Mouse (Mus musculus): Measurements from ENCODE around the gene Olfr671.
"Not testable (repeated sequence)": the region's sequence is repeated elsewhere in the genome, so short reads cannot be mapped to it uniquely, and the experiment has no call there.

The Olfr671 gene

DNA sequence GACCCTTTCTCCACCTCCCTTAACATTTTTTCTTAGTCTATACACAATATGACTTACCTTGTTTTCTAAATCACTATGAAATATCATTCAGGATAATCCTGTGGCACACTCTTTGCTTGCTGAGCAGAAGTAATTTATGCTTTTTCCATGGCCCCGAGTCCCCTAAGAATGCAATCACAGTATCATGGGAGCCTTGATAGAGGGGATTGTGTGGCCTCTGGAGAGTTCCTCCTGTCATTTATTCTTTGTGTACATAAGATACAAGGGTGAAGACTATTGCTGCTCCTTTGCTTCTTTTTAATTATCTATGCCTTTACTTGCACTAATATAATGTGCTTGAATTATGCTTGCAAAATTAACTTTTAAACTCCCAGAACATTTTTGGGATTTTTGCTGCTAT lies at the start of gene Olfr671:
Gene Olfr671, minus strand, starts transcription at position 101 of the 400 bp plus-strand sequence.
- DNase-seq (ENCODE audit: low read depth, low spot score), result no peak

DNA sequence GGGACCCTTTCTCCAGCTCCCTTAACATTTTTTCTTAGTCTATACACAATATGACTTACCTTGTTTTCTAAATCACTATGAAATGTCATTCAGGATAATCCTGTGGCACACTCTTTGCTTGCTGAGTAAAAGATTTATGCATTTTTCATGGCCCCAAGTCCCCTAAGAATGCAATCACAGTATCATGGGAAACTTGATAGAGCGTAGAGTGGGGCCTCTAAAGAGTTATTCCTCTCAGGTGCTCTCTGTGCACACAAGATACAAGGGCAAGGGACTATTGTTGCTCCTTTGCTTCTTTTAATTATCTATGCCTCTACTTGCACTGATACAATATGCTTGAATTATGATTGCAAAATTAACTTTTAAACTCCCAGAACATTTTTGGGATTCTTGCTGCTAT lies 49.4 kb upstream of the Olfr671 start, which contains the start of gene Olfr675:
Gene Olfr675, minus strand, starts transcription at position 101 of the 400 bp plus-strand sequence.
- no peak for DNase-seq (ENCODE audit: low read depth, low spot score)

DNA sequence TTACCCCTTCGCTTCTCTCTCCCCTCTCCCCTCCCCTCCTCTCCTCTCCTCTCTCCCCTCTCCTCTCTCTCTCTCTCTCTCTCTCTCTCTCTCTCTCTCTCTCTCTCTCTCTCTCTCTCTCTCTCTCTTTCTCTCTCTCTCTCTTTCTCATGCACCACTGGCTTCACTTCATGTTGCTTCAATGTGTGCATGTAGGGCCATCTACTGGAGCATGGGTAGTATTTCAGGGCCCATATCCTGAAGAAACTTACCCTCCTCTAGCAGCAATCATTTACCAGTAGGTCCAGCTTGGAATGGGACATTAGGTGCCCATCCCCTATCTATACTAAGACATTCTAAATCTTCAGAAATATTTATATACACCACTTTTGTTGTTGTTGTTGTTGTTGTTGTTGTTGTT lies 43.6 kb upstream of the Olfr671 start:
- DNase-seq (ENCODE audit: low read depth, low spot score), result peak; percentile 72

DNA sequence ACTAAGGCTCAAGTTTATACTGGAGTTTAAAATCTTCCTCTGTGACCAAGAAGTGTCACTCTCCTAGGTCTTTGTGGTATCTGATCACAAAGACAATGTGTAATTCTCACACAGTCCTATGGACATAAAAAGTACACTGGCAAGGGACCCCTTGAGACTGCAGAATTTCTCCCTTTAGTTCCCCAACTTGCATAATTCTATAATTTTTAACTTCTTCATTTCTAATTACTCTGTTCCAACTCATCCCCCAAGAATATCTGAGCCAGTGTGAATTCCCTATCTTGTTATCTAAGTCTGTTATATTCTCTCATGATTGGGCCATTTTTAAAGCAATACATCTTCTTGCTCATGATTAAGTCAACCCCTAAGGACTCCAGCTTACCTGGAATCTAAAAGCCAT lies 23.0 kb upstream of the Olfr671 start, which contains the start of gene Olfr672:
Gene Olfr672, minus strand, starts transcription at position 101 of the 400 bp plus-strand sequence.
- DNase-seq (ENCODE audit: low read depth, low spot score), result no peak

DNA sequence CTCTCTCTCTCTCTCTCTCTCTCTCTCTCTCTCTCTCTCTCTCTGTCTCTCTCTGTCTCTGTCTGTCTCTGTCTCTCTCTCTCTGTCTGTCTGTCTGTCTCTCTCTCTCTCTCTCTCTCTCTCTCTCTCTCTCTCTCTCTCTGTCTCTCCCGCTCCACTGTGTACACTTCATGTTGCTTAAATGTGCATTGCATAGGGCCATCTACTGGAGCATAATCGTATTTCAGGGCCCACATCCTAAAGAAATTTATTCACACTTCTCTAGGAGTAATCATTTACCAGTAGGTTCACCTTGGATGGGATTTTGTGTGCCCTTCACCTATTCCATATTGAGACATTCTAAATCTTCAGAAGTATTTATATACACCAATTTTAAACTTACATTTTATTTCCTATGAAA lies 6.4 kb downstream of the Olfr671 start:
- peak; percentile 71 for DNase-seq (ENCODE audit: low read depth, low spot score)

DNA sequence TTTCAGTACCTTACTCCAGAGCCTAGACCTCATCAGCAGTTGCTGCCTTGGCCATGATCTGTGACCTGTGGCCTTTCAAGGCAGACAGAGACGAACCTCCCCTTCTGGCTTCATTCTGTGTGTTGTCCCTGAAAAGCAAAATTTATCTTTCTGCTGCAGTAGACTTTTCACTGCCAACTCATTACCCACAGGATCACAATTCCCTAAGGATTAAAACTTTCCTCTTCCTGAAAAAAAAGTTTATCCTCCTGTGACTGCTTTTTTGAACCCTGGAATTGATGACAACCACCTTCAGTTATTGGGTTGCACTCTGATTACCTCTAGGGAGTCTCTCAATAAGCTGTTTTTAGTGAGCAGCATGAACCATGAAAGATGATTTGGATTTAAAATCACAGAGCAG lies 16.4 kb downstream of the Olfr671 start, which contains the start of gene Olfr670:
Gene Olfr670, minus strand, starts transcription at position 101 of the 400 bp plus-strand sequence.
- peak; percentile 2 for DNase-seq (ENCODE audit: low read depth, low spot score)

DNA sequence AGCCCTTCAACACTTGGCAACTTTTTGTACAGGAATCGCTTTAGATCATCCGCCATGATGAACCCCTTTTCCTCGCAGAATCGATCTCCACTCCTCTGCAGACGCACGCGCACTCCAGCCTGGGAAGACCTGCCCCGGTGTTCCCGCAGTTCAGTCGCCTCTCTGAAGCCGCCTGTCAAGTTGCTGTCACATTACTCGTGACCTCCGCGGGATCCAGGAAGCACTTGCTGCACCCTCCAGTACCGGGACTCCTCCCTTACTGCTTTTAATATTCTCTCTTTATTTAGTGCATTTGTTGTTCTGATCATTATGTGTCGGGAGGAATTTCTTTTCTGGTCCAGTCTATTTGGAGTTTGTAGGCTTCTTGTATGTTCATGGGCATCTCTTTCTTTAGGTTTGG lies 28.7 kb downstream of the Olfr671 start:
- not testable (repeated sequence) for DNase-seq (ENCODE audit: low read depth, low spot score)

DNA sequence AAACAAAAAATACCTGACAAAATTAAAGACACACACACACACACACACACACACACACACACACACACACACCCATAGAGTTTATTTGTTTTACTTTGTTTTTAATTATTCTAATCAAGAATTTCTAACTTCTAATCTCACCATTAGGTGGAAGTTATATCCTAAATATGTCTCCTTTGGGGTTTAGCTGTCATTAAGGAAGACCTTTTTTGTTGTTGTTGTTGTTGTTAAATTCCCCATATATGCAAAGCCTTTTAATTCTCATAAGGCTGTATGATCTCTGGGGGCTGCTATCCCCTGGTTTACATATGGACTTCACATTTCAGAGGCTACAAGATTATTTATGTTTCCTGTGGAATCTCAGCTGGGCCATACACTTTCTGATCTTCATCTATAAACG lies 45.0 kb downstream of the Olfr671 start, which contains the start of gene Olfr669:
Gene Olfr669, plus strand, starts transcription at position 301 of the 400 bp plus-strand sequence.
- DNase-seq (ENCODE audit: low read depth, low spot score), result no peak

DNA sequence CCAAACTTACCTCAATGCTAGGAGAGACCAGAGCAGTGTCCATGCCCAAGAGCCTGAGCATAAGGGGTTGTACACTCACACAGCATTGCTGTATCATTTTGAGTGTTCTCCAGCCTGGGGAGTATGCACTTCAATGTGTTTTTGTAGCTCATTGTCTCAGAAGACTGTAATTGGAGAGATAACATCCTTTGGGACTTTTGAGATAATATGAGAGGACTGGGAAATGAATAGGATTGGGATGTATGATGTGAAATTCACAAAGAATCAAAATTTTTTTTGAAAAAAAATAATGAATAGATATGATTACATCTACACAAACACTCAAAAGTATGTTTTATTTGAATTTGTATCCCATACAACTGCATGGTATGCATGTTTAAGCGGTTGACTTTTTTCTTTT lies 51.0 kb downstream of the Olfr671 start, which contains the start of gene Olfr668:
Gene Olfr668, minus strand, starts transcription at position 101 of the 400 bp plus-strand sequence.
- DNase-seq (ENCODE audit: low read depth, low spot score), result no peak

All from 3T3-L1 (cell line).